ENCODE assay signal across 16 mouse cellular contexts in the genomic region with DNA sequence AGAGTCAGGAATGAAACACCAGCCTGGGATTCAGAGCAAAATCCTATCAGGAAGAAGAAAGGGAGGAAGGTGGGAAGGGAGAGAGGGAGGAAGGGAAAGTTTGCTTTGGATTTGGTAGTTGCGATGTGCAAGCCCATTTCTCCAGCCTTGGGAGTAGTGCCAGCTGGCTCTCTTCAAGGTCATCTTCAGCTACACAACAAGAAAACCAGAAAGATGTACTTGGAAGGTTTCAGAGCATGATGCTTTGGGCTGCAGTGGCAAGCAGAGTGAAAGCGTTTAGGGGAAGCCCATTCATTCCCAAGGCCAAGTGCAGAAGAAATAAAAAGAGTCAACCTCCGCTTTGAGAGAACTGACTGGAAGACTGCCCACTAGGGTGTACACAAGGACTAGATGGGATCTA. TPM values are rescaled to one million over a fixed set of nuclear protein-coding genes. Genes with fewer than 3 reads are reported as not detected.
DNase-seq lines count a peak whose midpoint lies in the region; ATAC-seq and TF ChIP-seq lines count a peak whose summit lies in the region.
"Had no signal": no experiment of that assay in that cellular context is flagged by ENCODE, and none has a peak within 500 bp of the region (broad histone marks: within the 10 kb centered on the region; RNA-seq: fewer than 3 reads in every experiment).

No protein-coding gene starts in this region.

- no peaks in the 10 kb centered on the region for H3K9me3 ChIP-seq in lung, embryonic 16.5 days (ENCODE audit: control insufficient read depth, low read length)
- H3K9me3 ChIP-seq: embryonic facial prominence, embryonic 12.5 days; hindbrain, embryonic 10.5 days; kidney, embryonic 15.5 days; liver, embryonic 13.5 days; midbrain, embryonic 13.5 days had no signal

- 43% methylated on average over 3 of the region's 3 CpGs for WGBS in lung, embryonic 16.5 days

- no peak for TF ChIP-seq CTCF in testis, adult 2 months (IDR thresholded peaks at IDR 0.05; ENCODE audit: control insufficient read depth, insufficient read depth, insufficient replicate concordance, low read depth, low read length)

- no peak for ATAC-seq in lung, embryonic 16.5 days (ENCODE audit: low read depth)
- ATAC-seq: midbrain, embryonic 13.5 days had no signal

- H3K4me3 ChIP-seq in lung, embryonic 16.5 days (ENCODE audit: low read length): no peak overlapping the region
- no peak overlapping the region for H3K4me3 ChIP-seq in testis, adult 2 months (ENCODE audit: control insufficient read depth, low read depth, low read length)
- H3K4me3 ChIP-seq: embryonic facial prominence, embryonic 12.5 days; hindbrain, embryonic 10.5 days; kidney, embryonic 15.5 days; liver, embryonic 13.5 days; midbrain, embryonic 13.5 days; myocyte had no signal

- no peaks in the 10 kb centered on the region for H3K27me3 ChIP-seq in lung, embryonic 16.5 days (ENCODE audit: control insufficient read depth, insufficient read depth, low read depth, low read length)
- no peaks in the 10 kb centered on the region for H3K27me3 ChIP-seq in testis, adult 2 months (ENCODE audit: control insufficient read depth, insufficient read depth, low read length)
- H3K27me3 ChIP-seq: embryonic facial prominence, embryonic 12.5 days; kidney, embryonic 15.5 days; midbrain, embryonic 13.5 days had no signal

- no peak overlapping the region for H3K9ac ChIP-seq in lung, embryonic 16.5 days (ENCODE audit: low read length)
- H3K9ac ChIP-seq: embryonic facial prominence, embryonic 12.5 days; kidney, embryonic 15.5 days; liver, embryonic 13.5 days; midbrain, embryonic 13.5 days had no signal

- no peak for TF ChIP-seq POLR2A in testis, adult 2 months (IDR thresholded peaks at IDR 0.05; ENCODE audit: control insufficient read depth, low read depth, low read length)

- H3K27ac ChIP-seq in lung, embryonic 16.5 days (ENCODE audit: low read length): peak overlapping the region; percentile 16; the same call in 1 of the 2 replicates
- peak overlapping the region; percentile 87 for H3K27ac ChIP-seq in testis, adult 2 months (ENCODE audit: control insufficient read depth, insufficient read depth, low read depth, low read length)
- H3K27ac ChIP-seq: embryonic facial prominence, embryonic 12.5 days; hindbrain, embryonic 10.5 days; kidney, embryonic 15.5 days; liver, embryonic 13.5 days; midbrain, embryonic 13.5 days had no signal

- H3K36me3 ChIP-seq in lung, embryonic 16.5 days (ENCODE audit: control insufficient read depth, insufficient read depth, low read length): no peaks in the 10 kb centered on the region
- H3K36me3 ChIP-seq in testis, adult 2 months (ENCODE audit: control insufficient read depth, insufficient read depth, low read length): no peaks in the 10 kb centered on the region
- H3K36me3 ChIP-seq: embryonic facial prominence, embryonic 12.5 days; hindbrain, embryonic 10.5 days; kidney, embryonic 15.5 days; liver, embryonic 13.5 days; midbrain, embryonic 13.5 days had no signal

- peak; percentile 49 to 58 for DNase-seq in heart, adult 18-20 months
- no peak for DNase-seq in heart, postnatal 10 days
- DNase-seq in lung, postnatal 25 days (ENCODE audit: low spot score): no peak
- peak; percentile 83 for DNase-seq in adrenal gland, postnatal 14 days
- DNase-seq in left cerebral cortex, adult 11 months (ENCODE audit: low spot score): no peak
- no peak for DNase-seq in embryo, embryonic 10.5 days (ENCODE audit: low spot score)
- DNase-seq: B cell, adult 2 months; cerebellum, adult 11 months; liver, embryonic 13.5 days had no signal

- peaks cover 4% of the 10 kb centered on the region for H3K4me1 ChIP-seq in lung, embryonic 16.5 days (replicated peaks; ENCODE audit: control insufficient read depth, insufficient read depth, low read length)
- H3K4me1 ChIP-seq in testis, adult 2 months (ENCODE audit: control insufficient read depth, insufficient read depth, low read length): peaks cover 3% of the 10 kb centered on the region; the same call in 1 of the 2 replicates
- H3K4me1 ChIP-seq: embryonic facial prominence, embryonic 12.5 days; hindbrain, embryonic 10.5 days; kidney, embryonic 15.5 days; midbrain, embryonic 13.5 days had no signal

- intact Hi-C loops in heart, postnatal 10 days (cut with DNase I): no loop called here

- H3K4me2 ChIP-seq in lung, embryonic 16.5 days (ENCODE audit: low read depth, low read length): no peak overlapping the region
- H3K4me2 ChIP-seq: embryonic facial prominence, embryonic 12.5 days; kidney, embryonic 15.5 days; liver, embryonic 13.5 days; midbrain, embryonic 13.5 days had no signal

RNA-seq across cellular contexts. Expression of gene Susd2, which starts 16.3 kb away (rescaled TPM):
- total RNA-seq in heart, adult 18-20 months (2021): 1 to 10 TPM; 1.5 to 1.8 TPM
- total RNA-seq in heart, postnatal 10 days (2021): 1 to 10 TPM; 2.8 to 3.4 TPM
- 11.0 and 13.0 TPM in 2 replicates for polyA plus RNA-seq in lung, embryonic 16.5 days (2015; fragmentation: Nextera tagmentation; extraction: Ambion mirVana)
- 6.0 and 12.2 TPM in 2 replicates for total RNA-seq in adrenal gland, postnatal 14 days (2021)
- polyA plus RNA-seq in testis, adult 2 months (2012; rRNA removed): 4.0 and 4.7 TPM in 2 replicates

RNA-seq across cellular contexts. Expression of gene Ggt5, which starts 38.4 kb away (rescaled TPM):
- 1 to 10 TPM; 4.2 to 4.7 TPM for total RNA-seq in heart, adult 18-20 months (2021)
- total RNA-seq in heart, postnatal 10 days (2021): 1 to 10 TPM; 6.8 to 8.7 TPM
- polyA plus RNA-seq in lung, embryonic 16.5 days (2015; fragmentation: Nextera tagmentation; extraction: Ambion mirVana): 2.5 and 5.2 TPM in 2 replicates
- total RNA-seq in adrenal gland, postnatal 14 days (2021): 6.2 and 8.0 TPM in 2 replicates
- polyA plus RNA-seq in testis, adult 2 months (2012; rRNA removed): 5.4 TPM in 2 replicates

Comparison
In these comparisons a context has a peak if more than half of its experiments do, and no peak if none do; other contexts are left out.
1. DNase-seq: peak in heart, adult 18-20 months (2 of 2) and adrenal gland, postnatal 14 days (single experiment); none in heart, postnatal 10 days (0 of 2), lung, postnatal 25 days (single experiment), left cerebral cortex, adult 11 months (single experiment) and embryo, embryonic 10.5 days (single experiment).